Mouse (Mus musculus): Measurements from ENCODE around the gene Nfkbil1. TPM values are rescaled to one million over a fixed set of nuclear protein-coding genes. Genes with fewer than 3 reads are reported as not detected.

The Nfkbil1 gene
- polyA plus RNA-seq (2014; fragmentation: Nextera tagmentation; extraction: Ambion mirVana): 4.6 and 5.4 TPM in 2 replicates

DNA sequence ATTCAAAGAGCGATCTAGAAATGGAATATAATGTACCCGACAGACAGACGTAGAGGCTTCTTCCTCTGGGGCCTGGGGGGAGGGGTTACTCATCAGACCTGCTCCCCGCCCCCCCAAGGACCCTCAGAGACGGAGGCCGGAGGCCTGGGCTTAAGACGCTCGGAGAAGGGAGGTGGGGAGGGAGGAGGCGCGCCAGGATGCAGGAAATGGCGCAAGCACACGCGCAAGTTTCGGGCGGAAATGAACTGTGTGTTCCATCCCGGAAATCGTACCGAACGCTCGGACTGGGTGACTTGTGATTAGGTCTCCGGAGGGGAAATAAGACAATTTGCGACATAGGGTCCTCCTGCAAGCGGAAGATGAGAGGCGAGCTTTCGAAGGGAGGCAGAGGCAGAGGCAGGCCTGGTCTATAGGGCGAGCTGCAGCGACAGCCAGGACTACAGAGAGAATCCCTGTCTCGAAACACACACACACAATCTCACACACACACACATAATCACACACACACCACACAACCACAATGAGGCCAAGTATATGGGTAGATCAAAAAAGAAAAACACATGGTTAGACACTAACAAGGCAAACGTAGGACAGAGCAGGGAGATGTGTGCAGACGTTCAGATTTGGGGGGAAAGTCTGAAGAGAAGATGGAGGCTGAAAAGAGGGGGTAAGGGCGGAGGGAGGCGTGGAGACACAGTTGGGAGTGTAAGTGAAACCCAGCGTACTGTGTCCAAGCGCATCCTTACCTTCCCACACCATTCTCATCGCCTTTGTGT, at the start of gene Nfkbil1:
Gene Nfkbil1, minus strand, starts transcription at position 179 of the 776 bp plus-strand sequence.
- no peaks in the 10 kb centered on the region for H3K27me3 ChIP-seq (replicated peaks; ENCODE audit: control insufficient read depth, insufficient read depth, low read length)
- peaks cover 25% of the 10 kb centered on the region for H3K4me1 ChIP-seq (replicated peaks; ENCODE audit: control insufficient read depth, insufficient read depth, low read length)
- H3K4me2 ChIP-seq: peak within 1 kb of the TSS; percentile 79
- H3K36me3 ChIP-seq (ENCODE audit: control insufficient read depth, insufficient read depth, low read length): peaks cover 12% of the 10 kb centered on the region; the same call in 1 of the 2 replicates
- peak within 1 kb of the TSS; percentile 88 for H3K9ac ChIP-seq (ENCODE audit: low read depth, low read length)
- H3K27ac ChIP-seq (ENCODE audit: low read depth, low read length): peak within 1 kb of the TSS; percentile 95
- peak within 1 kb of the TSS; percentile 71 for H3K4me3 ChIP-seq (ENCODE audit: low read depth, low read length)
- WGBS: under 1% methylated on average over 35 of the region's 35 CpGs
- H3K9me3 ChIP-seq (ENCODE audit: control insufficient read depth, low read length): no peaks in the 10 kb centered on the region
- DNase-seq (ENCODE audit: low spot score) (peak; percentile 84), ATAC-seq (replicated peaks; ENCODE audit: low FRiP score) (peak; percentile 83)

DNA sequence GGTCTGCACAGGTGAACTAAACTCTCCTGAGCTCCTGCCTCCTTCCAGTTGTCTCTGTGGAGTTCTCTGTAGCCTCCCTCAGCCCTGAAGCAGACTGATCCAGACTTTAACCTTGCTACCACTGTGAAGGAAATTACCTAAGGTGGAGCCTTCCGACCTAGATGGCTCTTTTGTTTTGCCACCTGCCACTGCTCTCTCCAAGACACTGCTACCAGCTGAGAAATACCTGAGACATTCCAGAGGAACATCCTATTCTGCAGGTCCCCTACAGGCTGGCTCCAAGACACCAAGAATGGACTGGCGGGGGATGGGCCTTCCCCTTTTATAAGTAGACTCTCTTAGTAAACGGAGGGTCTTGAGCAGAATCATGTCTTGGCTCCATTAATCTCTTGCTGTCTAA, 44.7 kb upstream of the Nfkbil1 start:
- peaks cover 18% of the 10 kb centered on the region for H3K27me3 ChIP-seq (replicated peaks; ENCODE audit: control insufficient read depth, insufficient read depth, low read length)
- H3K36me3 ChIP-seq (ENCODE audit: control insufficient read depth, insufficient read depth, low read length): no peaks in the 10 kb centered on the region
- no peaks in the 10 kb centered on the region for H3K4me1 ChIP-seq (replicated peaks; ENCODE audit: control insufficient read depth, insufficient read depth, low read length)
- H3K4me2 ChIP-seq: no peak overlapping the region
- DNase-seq (ENCODE audit: low spot score): no peak
- WGBS: 72% methylated on average over 3 of the region's 3 CpGs
- ATAC-seq (replicated peaks; ENCODE audit: low FRiP score): no peak
- H3K27ac ChIP-seq (ENCODE audit: low read depth, low read length): no peak overlapping the region
- H3K4me3 ChIP-seq (ENCODE audit: low read depth, low read length): no peak overlapping the region
- H3K9ac ChIP-seq (ENCODE audit: low read depth, low read length): no peak overlapping the region
- H3K9me3 ChIP-seq (ENCODE audit: control insufficient read depth, low read length): no peaks in the 10 kb centered on the region

DNA sequence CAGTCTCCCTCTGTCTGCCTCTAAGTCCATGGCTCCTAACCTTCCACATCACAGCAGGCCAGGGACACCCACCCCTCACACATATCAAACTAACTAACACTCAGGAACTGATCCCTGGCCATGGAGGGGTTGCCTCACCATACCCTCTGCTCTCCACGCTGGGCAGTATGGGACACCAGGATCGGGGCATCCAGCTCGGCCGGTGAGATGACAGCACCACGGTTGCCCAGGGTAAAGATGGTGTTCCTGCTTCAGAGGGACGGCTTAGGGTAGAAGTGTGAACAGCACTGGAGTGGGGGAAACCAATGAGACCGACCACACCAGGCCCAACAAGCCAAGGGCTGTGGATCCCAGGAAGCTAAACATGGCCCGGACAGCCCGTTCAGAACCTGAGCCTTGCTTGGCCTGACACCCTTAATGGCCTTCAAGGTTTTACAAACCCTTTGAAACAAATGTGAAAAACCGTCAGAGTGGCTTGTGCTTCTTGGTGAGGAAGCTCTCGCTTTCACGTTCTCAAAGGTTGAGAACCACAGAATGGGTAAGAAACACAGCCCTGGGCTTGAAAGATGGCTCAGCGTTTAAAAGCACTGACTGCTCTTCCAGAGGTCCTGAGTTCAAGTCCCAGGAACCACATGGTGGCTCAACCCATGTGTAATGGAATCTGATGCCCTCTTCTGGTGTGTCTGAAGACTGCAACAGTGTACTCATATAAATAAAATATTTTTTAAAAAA, 43.5 kb upstream of the Nfkbil1 start:
- H3K4me3 ChIP-seq (ENCODE audit: low read depth, low read length): no peak overlapping the region
- H3K27ac ChIP-seq (ENCODE audit: low read depth, low read length): no peak overlapping the region
- DNase-seq (ENCODE audit: low spot score): no peak
- no peaks in the 10 kb centered on the region for H3K4me1 ChIP-seq (replicated peaks; ENCODE audit: control insufficient read depth, insufficient read depth, low read length)
- no peak for ATAC-seq (replicated peaks; ENCODE audit: low FRiP score)
- H3K27me3 ChIP-seq (replicated peaks; ENCODE audit: control insufficient read depth, insufficient read depth, low read length): peaks cover 18% of the 10 kb centered on the region
- no peaks in the 10 kb centered on the region for H3K9me3 ChIP-seq (ENCODE audit: control insufficient read depth, low read length)
- WGBS: 78% methylated on average over 13 of the region's 13 CpGs
- H3K4me2 ChIP-seq: no peak overlapping the region
- no peak overlapping the region for H3K9ac ChIP-seq (ENCODE audit: low read depth, low read length)
- H3K36me3 ChIP-seq (ENCODE audit: control insufficient read depth, insufficient read depth, low read length): no peaks in the 10 kb centered on the region

DNA sequence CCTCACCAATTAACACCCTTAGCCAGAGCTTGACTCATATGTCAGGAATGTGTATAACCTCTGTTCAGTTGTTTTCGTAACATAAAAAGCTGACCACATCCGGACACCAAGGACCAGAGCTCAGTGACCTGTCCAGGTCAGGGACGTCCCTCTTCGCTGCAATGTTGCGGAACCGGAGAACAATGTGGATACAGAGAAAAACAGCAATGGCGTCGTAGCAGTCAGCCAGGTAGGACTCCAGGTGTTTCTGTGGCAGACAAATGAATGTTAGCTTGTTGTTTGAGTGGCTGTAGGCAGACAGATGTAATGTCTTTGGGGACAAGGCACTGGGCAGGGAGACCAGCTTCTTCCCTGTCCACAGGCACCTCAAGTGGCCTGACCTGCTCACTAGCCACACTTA, 42.5 kb upstream of the Nfkbil1 start:
- Histone ChIP-seq H3K4me1 (replicated peaks; ENCODE audit: control insufficient read depth, insufficient read depth, low read length) (no peaks in the 10 kb centered on the region), H3K36me3 (ENCODE audit: control insufficient read depth, insufficient read depth, low read length) (no peaks in the 10 kb centered on the region), H3K4me2 (no peak overlapping the region), H3K27me3 (replicated peaks; ENCODE audit: control insufficient read depth, insufficient read depth, low read length) (peaks cover 18% of the 10 kb centered on the region), H3K4me3 (ENCODE audit: low read depth, low read length) (no peak overlapping the region), H3K9ac (ENCODE audit: low read depth, low read length) (no peak overlapping the region), H3K27ac (ENCODE audit: low read depth, low read length) (no peak overlapping the region), H3K9me3 (ENCODE audit: control insufficient read depth, low read length) (no peaks in the 10 kb centered on the region)
- DNase-seq (ENCODE audit: low spot score) (no peak), ATAC-seq (replicated peaks; ENCODE audit: low FRiP score) (no peak)
- 86% methylated on average over 8 of the region's 8 CpGs for WGBS

- Histone ChIP-seq H3K4me1 (replicated peaks; ENCODE audit: control insufficient read depth, insufficient read depth, low read length) (no peaks in the 10 kb centered on the region), H3K9ac (ENCODE audit: low read depth, low read length) (no peak overlapping the region), H3K27me3 (replicated peaks; ENCODE audit: control insufficient read depth, insufficient read depth, low read length) (peaks cover 18% of the 10 kb centered on the region), H3K4me3 (ENCODE audit: low read depth, low read length) (no peak overlapping the region), H3K27ac (ENCODE audit: low read depth, low read length) (no peak overlapping the region), H3K4me2 (no peak overlapping the region), H3K9me3 (ENCODE audit: control insufficient read depth, low read length) (no peaks in the 10 kb centered on the region), H3K36me3 (ENCODE audit: control insufficient read depth, insufficient read depth, low read length) (no peaks in the 10 kb centered on the region)
- DNase-seq (ENCODE audit: low spot score) (no peak), ATAC-seq (replicated peaks; ENCODE audit: low FRiP score) (no peak)
- 20% methylated on average over 13 of the region's 13 CpGs for WGBS
Measured at GRCm38 (mm10) chr17:35276304-35276864, 40.8 kb upstream of the Nfkbil1 start.

DNA sequence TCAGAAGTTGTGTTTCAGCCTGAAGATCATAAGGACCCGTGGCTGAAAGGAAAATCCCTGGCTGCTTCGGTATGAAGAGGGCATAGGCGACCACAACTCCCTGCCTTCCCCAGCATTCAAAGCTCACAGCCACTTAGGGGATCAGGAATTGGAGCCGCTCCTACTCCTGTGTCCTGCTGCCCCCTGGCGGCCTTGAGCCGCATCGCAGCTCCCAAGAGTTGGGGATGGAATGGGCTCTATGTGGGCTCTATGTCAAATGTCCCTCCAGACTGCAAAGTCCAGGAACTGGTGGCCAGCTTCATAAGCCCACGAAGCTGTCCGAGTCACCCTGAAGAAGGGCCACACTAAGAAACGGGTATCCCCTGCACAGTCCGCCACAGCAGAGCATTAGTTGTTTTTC, 39.2 kb upstream of the Nfkbil1 start:
- H3K4me3 ChIP-seq (ENCODE audit: low read depth, low read length): no peak overlapping the region
- H3K9me3 ChIP-seq (ENCODE audit: control insufficient read depth, low read length): no peaks in the 10 kb centered on the region
- H3K4me1 ChIP-seq (replicated peaks; ENCODE audit: control insufficient read depth, insufficient read depth, low read length): no peaks in the 10 kb centered on the region
- H3K4me2 ChIP-seq: no peak overlapping the region
- peak; percentile 74 for DNase-seq (ENCODE audit: low spot score)
- H3K27me3 ChIP-seq (replicated peaks; ENCODE audit: control insufficient read depth, insufficient read depth, low read length): peaks cover 18% of the 10 kb centered on the region
- no peak overlapping the region for H3K9ac ChIP-seq (ENCODE audit: low read depth, low read length)
- 5% methylated on average over 11 of the region's 11 CpGs for WGBS
- peak; percentile 57 for ATAC-seq (replicated peaks; ENCODE audit: low FRiP score)
- H3K36me3 ChIP-seq (ENCODE audit: control insufficient read depth, insufficient read depth, low read length): no peaks in the 10 kb centered on the region
- no peak overlapping the region for H3K27ac ChIP-seq (ENCODE audit: low read depth, low read length)

DNA sequence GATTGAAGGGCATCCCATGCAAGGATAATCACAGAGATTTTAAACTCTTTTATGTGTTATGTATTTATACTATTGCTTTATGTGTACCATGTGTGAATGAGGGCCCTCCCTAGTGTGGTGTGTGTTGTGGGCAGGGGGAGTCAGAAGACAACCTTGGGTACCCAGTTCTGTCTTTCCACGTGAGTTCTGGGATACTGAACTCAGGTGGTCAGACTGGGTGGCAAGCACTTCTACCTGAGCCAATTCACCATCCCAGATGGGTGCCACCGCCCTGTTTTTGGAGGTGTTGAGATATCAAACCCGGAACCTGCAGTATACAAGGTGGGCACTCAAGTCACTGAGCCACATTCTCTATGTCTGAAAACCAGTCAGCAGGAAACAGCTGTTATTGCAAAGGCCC, 36.7 kb upstream of the Nfkbil1 start:
- Histone ChIP-seq H3K4me3 (ENCODE audit: low read depth, low read length) (no peak overlapping the region), H3K4me2 (no peak overlapping the region), H3K9me3 (ENCODE audit: control insufficient read depth, low read length) (no peaks in the 10 kb centered on the region), H3K36me3 (ENCODE audit: control insufficient read depth, insufficient read depth, low read length) (no peaks in the 10 kb centered on the region), H3K27me3 (replicated peaks; ENCODE audit: control insufficient read depth, insufficient read depth, low read length) (peaks cover 16% of the 10 kb centered on the region), H3K27ac (ENCODE audit: low read depth, low read length) (no peak overlapping the region), H3K4me1 (replicated peaks; ENCODE audit: control insufficient read depth, insufficient read depth, low read length) (no peaks in the 10 kb centered on the region), H3K9ac (ENCODE audit: low read depth, low read length) (no peak overlapping the region)
- 58% methylated on average over 3 of the region's 3 CpGs for WGBS
- DNase-seq (ENCODE audit: low spot score): no peak
- ATAC-seq (replicated peaks; ENCODE audit: low FRiP score): no peak

GRCm38 (mm10) chr17:35269653-35270347, 34.2 kb upstream of the Nfkbil1 start:
- Histone ChIP-seq H3K4me3 (ENCODE audit: low read depth, low read length) (no peak overlapping the region), H3K9ac (ENCODE audit: low read depth, low read length) (no peak overlapping the region), H3K36me3 (ENCODE audit: control insufficient read depth, insufficient read depth, low read length) (no peaks in the 10 kb centered on the region), H3K9me3 (ENCODE audit: control insufficient read depth, low read length) (no peaks in the 10 kb centered on the region), H3K27me3 (replicated peaks; ENCODE audit: control insufficient read depth, insufficient read depth, low read length) (peaks cover 4% of the 10 kb centered on the region), H3K4me2 (no peak overlapping the region), H3K27ac (ENCODE audit: low read depth, low read length) (no peak overlapping the region), H3K4me1 (replicated peaks; ENCODE audit: control insufficient read depth, insufficient read depth, low read length) (no peaks in the 10 kb centered on the region)
- peak; percentile 69 for DNase-seq (ENCODE audit: low spot score)
- no peak for ATAC-seq (replicated peaks; ENCODE audit: low FRiP score)
- 30% methylated on average over 3 of the region's 3 CpGs for WGBS

Data from liver, embryonic 11.5 days (tissue).